Mouse (Mus musculus): ENCODE results near the gene Gm49601.
A peak's percentile ranks its signal among the peaks of the same experiment; 100 is the strongest.

The Gm49601 gene

GRCm38 (mm10) chr16:18629390-18630231 lies 3.4 kb upstream of the Gm49601 start, which contains the start of gene Sept5:
TSS of gene Sept5 (minus strand) at chr16:18629954.
- peak; percentile 69 for DNase-seq (ENCODE audit: low spot score)

DNA sequence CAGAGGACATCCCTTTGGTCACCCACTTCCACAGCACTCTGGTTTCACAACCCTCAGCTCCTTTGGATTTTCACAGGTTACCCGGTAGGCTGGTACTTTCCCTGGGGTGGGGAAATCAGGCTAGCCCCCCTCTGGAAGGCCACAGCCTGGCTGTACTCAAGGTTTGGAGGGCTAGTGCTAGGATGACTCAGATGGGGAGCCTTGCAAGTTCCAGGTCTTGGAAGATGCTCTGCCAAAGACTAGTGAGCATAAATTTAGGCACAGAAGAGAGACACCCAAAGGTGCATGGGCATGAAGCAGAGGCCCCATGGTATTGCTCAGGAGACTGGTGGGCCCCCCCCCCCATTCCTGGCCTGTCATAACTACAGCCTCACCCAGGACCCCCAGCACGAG lies 2.7 kb upstream of the Gm49601 start:
- DNase-seq (ENCODE audit: low spot score) = no peak

GRCm38 (mm10) chr16:18628206-18628947 lies 2.1 kb upstream of the Gm49601 start:
- no peak for DNase-seq (ENCODE audit: low spot score)

GRCm38 (mm10) chr16:18627163-18627562 lies 936 bp upstream of the Gm49601 start:
- peak; percentile 32 for DNase-seq (ENCODE audit: low spot score)

DNA sequence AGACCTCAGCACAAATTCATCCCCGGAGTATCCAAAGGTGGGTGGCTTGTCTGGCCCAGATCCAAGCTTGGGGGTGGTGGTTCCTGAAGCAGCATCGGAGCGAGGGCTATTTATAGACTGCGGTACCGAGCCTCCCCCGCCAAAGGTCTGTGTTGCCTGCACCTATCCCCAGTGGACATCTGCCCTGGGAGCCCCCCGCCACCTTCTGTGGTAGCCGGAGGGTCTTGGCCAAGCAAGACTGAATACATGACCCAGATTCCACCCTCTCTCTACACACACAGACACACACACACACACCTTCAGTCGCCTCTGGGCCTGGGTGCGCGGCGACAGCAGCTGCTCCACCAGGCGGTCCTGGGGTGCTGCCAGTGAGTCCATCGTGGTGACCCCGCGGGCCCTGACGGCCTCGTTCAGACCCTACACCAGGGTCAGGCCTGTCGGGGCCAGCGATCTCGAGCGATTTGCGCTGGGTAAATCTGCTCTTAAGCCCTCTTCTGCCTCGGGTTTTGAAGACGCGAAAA lies 376 bp downstream of the Gm49601 start:
- peak; percentile 80 for DNase-seq (ENCODE audit: low spot score)

- peak; percentile 17 for DNase-seq (ENCODE audit: low spot score)
Measured at GRCm38 (mm10) chr16:18625097-18625496, 1.1 kb downstream of the Gm49601 start.

DNA sequence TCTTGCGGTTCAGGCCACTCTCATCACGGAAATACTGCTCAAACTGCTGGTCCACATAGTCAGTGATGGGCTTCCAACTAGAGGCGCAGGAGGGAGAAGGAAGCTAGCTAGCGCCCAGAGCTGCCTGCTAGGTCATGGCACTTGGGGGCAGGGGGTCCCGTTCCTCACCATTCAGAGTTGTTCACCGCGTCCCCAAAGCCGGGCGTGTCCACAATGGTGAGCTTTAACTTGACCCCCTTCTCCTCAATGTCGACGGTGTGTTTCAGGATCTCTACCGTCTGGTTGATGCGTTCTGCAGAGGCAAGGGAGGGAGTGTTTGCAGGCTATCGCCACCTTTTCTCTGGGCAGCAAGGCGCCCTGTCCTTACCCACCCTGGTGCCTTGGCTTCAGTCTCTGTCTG lies 1.6 kb downstream of the Gm49601 start:
- no peak for DNase-seq (ENCODE audit: low spot score)

- DNase-seq (ENCODE audit: low spot score) = peak; percentile 28
Measured at GRCm38 (mm10) chr16:18623751-18624540, 2.3 kb downstream of the Gm49601 start.

GRCm38 (mm10) chr16:18622916-18623750 lies 3.1 kb downstream of the Gm49601 start:
- DNase-seq (ENCODE audit: low spot score) = no peak

GRCm38 (mm10) chr16:18622019-18622418 lies 4.2 kb downstream of the Gm49601 start, which contains the start of gene Gp1bb:
TSS of gene Gp1bb (minus strand) at chr16:18622403.
- DNase-seq (ENCODE audit: low spot score) = no peak

DNA sequence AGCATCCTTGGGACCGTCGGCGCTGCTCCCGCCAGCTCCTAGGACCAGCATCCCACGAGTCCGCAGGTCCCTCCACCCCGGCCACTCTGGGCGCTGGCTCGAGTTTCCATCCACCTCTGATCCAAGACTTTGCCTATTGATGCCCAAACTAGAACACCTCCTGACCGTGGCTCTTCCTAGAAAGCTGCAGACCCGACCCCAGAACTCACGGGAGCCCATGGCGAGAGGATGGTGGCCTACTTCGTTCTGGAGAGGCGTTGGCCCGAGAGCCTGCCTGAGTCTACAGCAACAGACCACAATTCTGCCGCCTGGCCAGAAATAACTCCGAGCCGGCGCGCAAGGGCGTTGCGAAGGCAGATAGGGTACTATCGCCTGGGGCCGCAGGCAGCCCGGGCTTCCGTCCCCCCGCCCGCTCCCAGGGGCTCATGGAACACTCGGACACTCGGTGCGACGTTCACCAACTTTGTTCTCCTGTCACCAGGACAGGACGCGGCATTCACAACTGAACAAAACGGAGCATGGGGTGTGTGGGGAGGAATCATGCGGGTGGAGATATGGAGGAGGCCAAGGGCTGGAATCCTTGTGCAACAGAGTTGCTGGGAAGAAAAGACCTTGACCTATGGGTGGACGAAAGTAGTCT lies 4.7 kb downstream of the Gm49601 start:
- DNase-seq (ENCODE audit: low spot score) = peak; percentile 34

- peak; percentile 57 for DNase-seq (ENCODE audit: low spot score)
Measured at GRCm38 (mm10) chr16:18620601-18621361, 5.4 kb downstream of the Gm49601 start.

GRCm38 (mm10) chr16:18620201-18620600 lies 6.0 kb downstream of the Gm49601 start:
- peak; percentile 32 for DNase-seq (ENCODE audit: low spot score)

DNA sequence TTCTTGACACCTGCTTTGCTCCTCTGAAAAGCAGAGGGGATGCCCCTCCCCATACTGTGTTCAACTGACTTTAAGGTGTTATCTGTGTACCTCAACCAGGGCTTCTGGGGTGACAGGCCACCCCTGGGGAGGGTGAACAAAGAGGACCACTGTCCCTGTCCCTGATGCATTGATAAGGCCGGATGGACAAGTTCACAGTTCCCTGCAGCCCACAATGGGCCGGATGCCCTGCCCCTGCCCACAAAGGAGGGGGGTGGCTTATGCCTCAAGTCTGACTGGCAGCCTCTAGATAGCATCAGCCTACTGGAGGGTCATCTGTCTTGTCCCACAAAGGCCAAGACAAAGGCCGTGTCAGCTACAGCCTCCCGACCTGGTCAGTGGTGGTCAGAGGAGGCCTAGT lies 7.1 kb downstream of the Gm49601 start:
- DNase-seq (ENCODE audit: low spot score) = no peak

GRCm38 (mm10) chr16:18618297-18618696 lies 7.9 kb downstream of the Gm49601 start:
- no peak for DNase-seq (ENCODE audit: low spot score)

GRCm38 (mm10) chr16:18617370-18618065 lies 8.7 kb downstream of the Gm49601 start:
- peak; percentile 91 for DNase-seq (ENCODE audit: low spot score)

DNA sequence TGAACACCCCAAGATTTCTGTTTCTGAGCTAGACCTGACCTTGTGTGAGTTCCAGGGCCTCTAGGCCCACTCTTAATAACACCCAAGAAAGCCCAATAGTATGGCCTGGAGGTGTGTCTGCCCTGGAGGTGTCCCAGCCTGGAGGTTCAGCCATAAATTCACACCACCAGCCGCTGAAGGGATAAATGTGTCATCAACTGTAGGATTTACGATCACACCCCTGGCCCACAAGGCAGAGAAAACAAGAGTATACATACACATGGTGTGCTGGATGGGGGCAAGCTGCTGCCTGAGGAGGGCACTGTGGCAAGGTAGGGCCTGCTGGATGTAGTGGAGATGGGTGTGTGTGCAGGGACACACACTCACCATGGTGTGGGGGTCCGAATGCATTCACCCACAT lies 12.9 kb downstream of the Gm49601 start:
- DNase-seq (ENCODE audit: low spot score) = no peak

DNA sequence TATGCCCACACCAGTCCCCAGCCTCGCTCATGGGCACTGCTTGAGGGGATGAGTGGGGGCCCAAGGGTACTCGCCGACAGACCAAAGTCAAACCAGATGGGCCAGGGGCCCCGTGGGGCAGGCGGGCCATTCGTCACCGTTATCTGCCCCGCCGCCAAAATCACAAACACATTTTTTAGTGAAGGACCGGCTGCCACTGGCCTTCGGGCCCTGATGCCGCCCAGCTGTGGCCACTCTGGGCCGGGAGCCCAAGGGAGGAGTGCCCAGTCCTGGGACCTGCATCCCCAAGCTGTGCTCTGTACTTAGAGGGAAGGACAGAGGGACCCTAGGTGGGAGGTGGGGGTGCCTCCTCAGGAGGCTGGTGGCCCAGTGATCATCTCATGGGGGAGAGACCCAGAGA lies 14.5 kb downstream of the Gm49601 start:
- no peak for DNase-seq (ENCODE audit: low spot score)

- DNase-seq (ENCODE audit: low spot score) = no peak
Measured at GRCm38 (mm10) chr16:18609099-18609498, 17.1 kb downstream of the Gm49601 start.
